Mouse (Mus musculus) embryonic facial prominence, embryonic 15.5 days (tissue): ENCODE data around the gene Bcat1. TPM values are rescaled to one million over a fixed set of nuclear protein-coding genes. Genes with fewer than 3 reads are reported as not detected.

Experiments
- ATAC-seq: fragments of 200-750 bp; cut with Nextera tagmentation; 2 replicates; pipeline ENCODE4 v1.8.0; 2017; ENCODE audit warnings: low read depth, moderate TSS enrichment; ENCODE audit not compliant: insufficient number of reproducible peaks, low FRiP score, low TSS enrichment
- H3K27ac ChIP-seq: fragments of 300-500 bp; sonication (generic); replicated peaks from 2 replicates; pipeline ENCODE4 v1.5.1; 2015; ENCODE audit warnings: mild to moderate bottlenecking, inconsistent platforms
- H3K27me3 ChIP-seq: fragments of 300-500 bp; sonication (generic); 2 replicates; pipeline ENCODE4 v1.6.1; 2015; ENCODE audit warnings: inconsistent platforms
- H3K36me3 ChIP-seq: fragments of 300-500 bp; sonication (generic); 2 replicates; pipeline ENCODE4 v1.6.1; 2015; ENCODE audit warnings: mild to moderate bottlenecking, inconsistent platforms
- H3K4me1 ChIP-seq: fragments of 300-500 bp; sonication (generic); 2 replicates; pipeline ENCODE4 v1.6.1; 2015; ENCODE audit warnings: inconsistent platforms
- H3K4me2 ChIP-seq: fragments of 300-500 bp; sonication (generic); replicated peaks from 2 replicates; pipeline ENCODE4 v1.6.1; 2015; ENCODE audit warnings: mild to moderate bottlenecking, inconsistent platforms
- H3K4me3 ChIP-seq: fragments of 300-500 bp; sonication (generic); replicated peaks from 2 replicates; pipeline ENCODE4 v1.5.1; 2015; ENCODE audit warnings: mild to moderate bottlenecking, inconsistent platforms
- H3K9ac ChIP-seq: fragments of 300-500 bp; sonication (generic); 2 replicates; pipeline ENCODE4 v1.6.1; 2015; ENCODE audit warnings: inconsistent platforms
- H3K9me3 ChIP-seq: fragments of 300-500 bp; sonication (generic); replicated peaks from 2 replicates; pipeline ENCODE4 v1.6.1; 2016; ENCODE audit warnings: inconsistent platforms
- WGBS: fragments of 180-500 bp; shearing (Covaris S2); methylation state at CpG from one replicate; pipeline ENCODE4 v1.1.7; 2015; 5-methylcytosine and 5-hydroxymethylcytosine counted together
- polyA plus RNA-seq: library from polyadenylated mRNA; unstranded; fragments of >200 nt; fragmentation: Nextera tagmentation; extraction: Ambion mirVana; gene quantifications from 2 replicates; pipeline ENCODE4 v1.2.1, GENCODE M21; 2015

Bcat1 gene
- polyA plus RNA-seq, 1 experiment from 2014 or later: 22.7 TPM

DNA sequence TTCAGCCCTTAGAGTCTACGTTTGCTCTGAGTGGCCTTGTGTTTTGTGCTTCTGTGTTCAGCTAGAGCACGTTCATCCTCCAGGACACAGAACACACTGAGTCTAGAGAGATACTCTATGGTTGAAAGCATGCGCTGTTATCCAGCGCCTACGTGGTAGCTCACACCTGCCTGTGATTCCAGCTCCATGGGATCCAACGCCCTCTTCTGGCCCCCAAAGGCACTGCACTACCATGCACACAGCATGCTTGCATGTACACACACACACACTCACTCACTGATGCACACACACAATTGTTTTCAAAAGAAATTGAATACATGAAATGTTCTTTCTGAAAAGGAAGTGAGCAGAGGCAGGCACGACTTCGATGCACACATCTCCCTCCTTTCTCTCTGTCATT, 112.8 kb downstream of the Bcat1 start:
- H3K27me3 ChIP-seq: no peaks in the 10 kb centered on the region
- WGBS: 85% methylated on average over 8 of the region's 8 CpGs

DNA sequence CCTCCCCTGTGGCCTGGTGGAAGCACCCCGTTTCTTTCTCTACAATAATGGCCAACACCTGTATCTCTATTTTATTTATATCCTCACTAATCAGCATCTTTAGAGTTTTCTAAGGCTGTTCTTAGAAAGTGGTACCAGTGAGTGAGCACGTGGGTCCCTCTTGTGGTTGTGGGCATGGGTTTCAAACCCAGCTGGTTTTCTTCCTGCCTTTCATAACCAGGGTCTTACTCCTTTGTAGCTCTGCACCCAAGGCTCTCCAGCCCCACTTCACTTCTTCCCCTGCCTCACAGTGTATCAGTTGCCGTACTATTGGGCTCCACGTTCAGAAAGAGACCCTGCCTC, 114.0 kb downstream of the Bcat1 start:
- Histone ChIP-seq H3K36me3 (no peaks in the 10 kb centered on the region), H3K4me2 (no peak overlapping the region), H3K27me3 (no peaks in the 10 kb centered on the region), H3K4me3 (no peak overlapping the region), H3K9ac (no peak overlapping the region), H3K27ac (no peak overlapping the region), H3K4me1 (no peaks in the 10 kb centered on the region), H3K9me3 (no peaks in the 10 kb centered on the region; the same call in 1 of the 2 replicates)
- no peak for ATAC-seq
- WGBS: 68% methylated on average over 4 of the region's 4 CpGs

More for the DNA sequence above, 112.8 kb downstream of the Bcat1 start:
- ATAC-seq: no peak
- H3K9ac ChIP-seq: no peak overlapping the region
- no peaks in the 10 kb centered on the region for H3K4me1 ChIP-seq
- no peaks in the 10 kb centered on the region; the same call in 1 of the 2 replicates for H3K9me3 ChIP-seq
- H3K27ac ChIP-seq: no peak overlapping the region
- H3K36me3 ChIP-seq: no peaks in the 10 kb centered on the region
- no peak overlapping the region for H3K4me3 ChIP-seq
- no peak overlapping the region for H3K4me2 ChIP-seq

DNA sequence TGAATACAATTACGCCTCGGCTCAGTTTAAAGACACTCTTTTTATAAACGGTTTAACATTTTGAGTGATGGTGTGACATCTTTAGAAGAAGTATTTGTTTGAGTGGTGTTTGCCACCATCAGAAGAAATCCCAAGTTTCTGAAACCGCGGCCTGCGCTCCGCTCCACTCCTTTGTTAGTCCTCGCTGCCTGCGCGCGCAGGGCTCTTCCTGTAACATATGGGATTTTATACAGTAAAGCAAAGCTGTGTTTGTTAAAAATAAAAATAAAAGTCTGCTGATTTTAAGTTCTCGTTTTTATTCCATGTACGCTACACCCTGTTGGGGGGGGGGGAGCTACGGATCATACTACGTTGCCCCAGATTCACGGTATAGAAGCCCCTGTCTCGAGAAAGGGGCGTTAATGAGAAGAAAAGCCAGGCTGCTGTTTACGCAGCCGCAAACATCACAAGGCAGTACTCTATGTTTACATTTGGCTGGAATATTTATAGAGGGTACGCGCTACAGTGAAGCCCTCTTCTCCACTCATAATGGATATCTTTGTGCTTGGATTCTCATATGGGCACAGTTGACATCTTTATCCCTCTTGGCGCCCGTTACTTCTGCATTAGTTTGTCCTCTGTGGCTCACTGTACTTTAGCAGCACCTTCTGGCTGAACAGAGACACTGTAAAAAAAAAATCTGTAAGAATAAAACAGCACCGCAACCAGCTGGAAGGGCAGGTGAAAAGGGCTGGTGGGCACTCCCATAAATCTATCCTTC, 114.6 kb downstream of the Bcat1 start:
- H3K4me2 ChIP-seq: no peak overlapping the region
- no peaks in the 10 kb centered on the region for H3K4me1 ChIP-seq
- WGBS: 77% methylated on average over 25 of the region's 25 CpGs
- H3K9me3 ChIP-seq: no peaks in the 10 kb centered on the region; the same call in 1 of the 2 replicates
- no peak overlapping the region for H3K9ac ChIP-seq
- no peaks in the 10 kb centered on the region for H3K36me3 ChIP-seq
- H3K4me3 ChIP-seq: no peak overlapping the region
- H3K27ac ChIP-seq: no peak overlapping the region
- no peak for ATAC-seq
- H3K27me3 ChIP-seq: no peaks in the 10 kb centered on the region

DNA sequence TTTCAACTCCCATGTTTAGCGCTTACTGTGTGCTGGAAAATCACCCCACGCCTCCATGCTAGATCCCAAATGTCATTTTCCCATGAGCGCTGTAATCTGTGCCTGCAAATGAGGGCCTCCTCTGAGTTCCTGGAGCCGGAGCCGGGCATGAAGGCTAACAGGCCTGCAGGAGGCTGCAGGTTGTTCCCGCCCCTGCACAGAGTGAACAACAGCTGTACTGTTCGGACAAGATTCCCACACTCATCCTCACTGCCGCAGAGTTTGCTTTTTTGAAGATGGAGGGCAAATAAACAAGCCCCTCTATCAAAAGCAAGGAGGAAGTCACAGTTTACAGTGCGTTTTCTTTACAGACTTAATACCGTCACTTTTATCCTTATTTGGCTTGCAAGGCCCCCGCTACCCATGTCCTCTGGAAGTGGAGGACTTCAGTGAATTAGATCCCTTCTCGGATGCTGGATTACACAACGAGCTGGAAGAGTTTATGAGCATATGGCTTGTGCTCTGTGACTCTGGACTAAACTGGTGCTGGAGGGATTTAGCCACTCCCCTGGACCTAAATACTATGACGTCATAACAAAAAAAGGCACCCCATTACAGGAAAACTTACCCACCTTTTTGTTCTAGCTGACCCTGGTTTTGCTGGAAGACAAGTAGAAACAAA, 120.0 kb downstream of the Bcat1 start:
- H3K36me3 ChIP-seq: no peaks in the 10 kb centered on the region
- no peaks in the 10 kb centered on the region for H3K4me1 ChIP-seq
- H3K27me3 ChIP-seq: no peaks in the 10 kb centered on the region
- H3K27ac ChIP-seq: no peak overlapping the region
- H3K9ac ChIP-seq: no peak overlapping the region
- ATAC-seq: no peak
- no peaks in the 10 kb centered on the region; the same call in 1 of the 2 replicates for H3K9me3 ChIP-seq
- no peak overlapping the region for H3K4me3 ChIP-seq
- H3K4me2 ChIP-seq: no peak overlapping the region
- WGBS: 54% methylated on average over 14 of the region's 14 CpGs

DNA sequence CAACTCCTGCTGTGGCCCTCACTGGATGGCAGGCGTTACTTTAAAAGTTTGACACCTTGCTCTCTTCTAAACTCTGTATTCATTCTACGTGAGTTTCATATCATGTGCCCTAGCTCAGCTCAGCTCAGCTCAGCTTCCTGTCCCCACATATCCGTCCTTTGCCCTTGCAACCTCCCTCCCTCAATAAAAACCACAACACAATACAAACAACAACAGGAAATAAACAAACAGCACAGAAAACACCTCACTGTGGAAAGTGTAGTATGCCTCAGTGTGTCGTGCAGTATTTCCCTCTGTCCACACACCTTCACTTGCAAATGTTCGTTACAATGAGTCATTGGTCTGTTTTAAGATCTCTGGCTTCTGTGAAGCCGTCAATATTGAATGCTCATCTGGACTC, 123.1 kb downstream of the Bcat1 start:
- H3K4me2 ChIP-seq: no peak overlapping the region
- WGBS: 87% methylated on average over 6 of the region's 6 CpGs
- H3K9ac ChIP-seq: no peak overlapping the region
- H3K4me1 ChIP-seq: no peaks in the 10 kb centered on the region
- H3K27me3 ChIP-seq: no peaks in the 10 kb centered on the region
- ATAC-seq: no peak
- no peak overlapping the region for H3K4me3 ChIP-seq
- H3K27ac ChIP-seq: no peak overlapping the region
- no peaks in the 10 kb centered on the region for H3K9me3 ChIP-seq
- H3K36me3 ChIP-seq: no peaks in the 10 kb centered on the region

DNA sequence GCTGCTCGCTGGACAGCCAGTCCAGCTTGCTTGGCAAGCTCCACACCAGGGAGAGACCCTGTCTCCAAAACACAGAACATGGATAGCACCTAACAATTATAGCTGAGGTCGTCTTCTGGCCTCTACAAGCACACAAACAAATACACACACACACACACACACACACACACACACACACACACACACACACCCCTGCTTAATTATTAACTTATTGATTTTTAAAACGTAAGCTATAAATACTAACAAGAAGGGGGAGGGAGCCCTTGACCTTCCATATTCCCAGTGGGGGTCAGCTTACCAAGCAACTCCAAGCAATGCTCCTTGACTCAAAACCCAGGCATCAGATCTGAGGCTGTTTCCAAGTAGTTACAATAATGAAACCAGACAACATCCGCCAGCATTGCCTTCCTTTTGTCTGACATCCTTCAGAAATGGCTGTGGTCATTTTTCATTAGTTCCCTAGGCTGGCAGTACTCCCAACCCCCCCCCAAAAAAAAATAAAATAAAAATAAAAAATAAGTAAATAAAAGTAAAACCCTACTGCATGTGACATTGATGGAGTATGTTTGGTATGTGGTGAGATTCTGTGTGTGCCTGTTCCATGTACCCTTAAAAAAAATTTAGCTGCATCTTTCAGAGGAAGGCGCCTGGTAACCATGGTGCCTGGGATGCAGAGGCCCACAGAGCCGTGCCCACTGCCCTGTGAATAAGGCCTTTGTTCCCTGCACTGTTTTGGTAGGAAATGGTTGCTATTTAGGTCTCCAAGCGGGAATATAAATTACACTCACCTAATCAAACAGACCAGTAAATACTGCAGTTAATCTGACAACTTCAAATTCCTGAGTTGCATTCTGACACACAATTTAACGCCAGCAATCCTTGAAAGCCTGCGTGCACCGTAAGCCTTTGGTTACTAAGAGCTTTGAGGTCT, 131.3 kb downstream of the Bcat1 start:
- no peak overlapping the region for H3K4me3 ChIP-seq
- ATAC-seq: no peak
- H3K36me3 ChIP-seq: no peaks in the 10 kb centered on the region
- H3K4me2 ChIP-seq: no peak overlapping the region
- H3K9ac ChIP-seq: no peak overlapping the region
- whole genome bisulfite sequencing: 35% methylated on average over 10 of the region's 10 CpGs
- H3K9me3 ChIP-seq: no peaks in the 10 kb centered on the region
- H3K4me1 ChIP-seq: no peaks in the 10 kb centered on the region
- H3K27ac ChIP-seq: 0 out of 2 replicates have a peak overlapping the region, but pooled peaks have one; percentile 34
- H3K27me3 ChIP-seq: no peaks in the 10 kb centered on the region

Other genes with a start within 250 kb of the Bcat1 start
- 6.9 and 7.1 TPM in 2 replicates for gene Lrmp, start 39.5 kb upstream of the Bcat1 start, polyA plus RNA-seq
- 3.1 and 4.4 TPM in 2 replicates for gene Casc1, start 134.8 kb upstream of the Bcat1 start, polyA plus RNA-seq
- 33.9 and 35.2 TPM in 2 replicates for gene Etfrf1, start 134.9 kb upstream of the Bcat1 start, polyA plus RNA-seq
- 65.5 and 70.7 TPM in 2 replicates for gene Kras, start 174.1 kb upstream of the Bcat1 start, polyA plus RNA-seq